Comparison of ENCODE assay signal across 8 mouse cellular contexts in the genomic region with DNA sequence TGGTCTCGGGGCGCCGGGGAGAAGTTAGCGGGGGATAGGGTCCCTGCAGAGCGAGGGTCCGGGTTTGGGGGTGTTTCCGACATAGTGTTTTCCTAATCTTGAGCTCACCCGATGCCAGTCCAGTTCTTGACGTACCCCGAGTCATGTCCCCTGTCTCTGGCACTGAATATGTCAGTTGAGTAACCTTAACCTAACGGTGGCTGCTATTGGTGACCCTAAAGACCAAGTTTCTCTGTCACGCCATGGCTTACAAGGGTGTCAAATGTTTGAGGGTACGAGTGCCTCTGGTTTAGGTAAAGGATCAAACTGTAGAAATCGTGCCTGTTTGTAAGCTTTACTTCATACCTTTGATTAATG. TPM values are rescaled to one million over a fixed set of nuclear protein-coding genes. Genes with fewer than 3 reads are reported as not detected.
DNase-seq lines count a peak whose midpoint lies in the region; ATAC-seq and TF ChIP-seq lines count a peak whose summit lies in the region.

No protein-coding gene starts in this region.

- H3K27me3 ChIP-seq in heart, embryonic 13.5 days (replicated peaks), result no peaks in the 10 kb centered on the region
- H3K27me3 ChIP-seq in forebrain, embryonic 16.5 days (replicated peaks; ENCODE audit: control insufficient read depth, insufficient read depth, low read length), result no peaks in the 10 kb centered on the region

- ATAC-seq in heart, embryonic 13.5 days (ENCODE audit: extremely low read depth, insufficient number of reproducible peaks, low FRiP score, low TSS enrichment), result no peak
- no peak for ATAC-seq in forebrain, embryonic 16.5 days
- ATAC-seq in megakaryocyte, adult 5-6 weeks (ENCODE audit: poor library complexity, severe bottlenecking), result peak; percentile 28

- H3K27ac ChIP-seq in heart, embryonic 13.5 days (replicated peaks), result peak overlapping the region; percentile 98
- no peak overlapping the region for H3K27ac ChIP-seq in ES-E14 (ENCODE audit: insufficient read depth, low read depth, low read length, poor library complexity, severe bottlenecking)
- peak overlapping the region; percentile 98 for H3K27ac ChIP-seq in forebrain, embryonic 16.5 days (ENCODE audit: low read length)

- in situ Hi-C loops in ES-E14 (cut with MboI; ENCODE audit: low sequenced_read_pairs in 2 of 2, unreplicated experiment in 2 of 2), result no loop called here

- no peak for DNase-seq in heart, postnatal 14 days
- no peak for DNase-seq in ES-E14 (ENCODE audit: low read depth, low spot score)
- no peak for DNase-seq in right cerebral cortex, postnatal 25 days
- no peak for DNase-seq in adrenal gland, postnatal 14 days
- no peak for DNase-seq in spleen, postnatal 36 days (ENCODE audit: low spot score in 2 of 2)

- no peaks in the 10 kb centered on the region for H3K36me3 ChIP-seq in heart, embryonic 13.5 days
- H3K36me3 ChIP-seq in ES-E14 (ENCODE audit: control insufficient read depth, insufficient read depth, low read length, poor library complexity, severe bottlenecking), result no peaks in the 10 kb centered on the region
- H3K36me3 ChIP-seq in forebrain, embryonic 16.5 days (ENCODE audit: control insufficient read depth, insufficient read depth), result no peaks in the 10 kb centered on the region

- H3K4me1 ChIP-seq in heart, embryonic 13.5 days, result peaks cover 19% of the 10 kb centered on the region
- H3K4me1 ChIP-seq in ES-E14 (ENCODE audit: control insufficient read depth in 2 of 2, insufficient read depth in 2 of 2, low read length in 2 of 2, poor library complexity in 1 of 2), result 0 out of 4 replicates have a peak, but pooled peaks cover 0 to 3% of the 10 kb centered on the region in 2 experiments
- peaks cover 10% of the 10 kb centered on the region for H3K4me1 ChIP-seq in forebrain, embryonic 16.5 days (replicated peaks; ENCODE audit: control insufficient read depth, insufficient read depth, low read length)

- peak overlapping the region; percentile 93 for H3K9ac ChIP-seq in heart, embryonic 13.5 days
- H3K9ac ChIP-seq in ES-E14 (ENCODE audit: insufficient read depth, low read depth, low read length, poor library complexity, severe bottlenecking), result peak overlapping the region; percentile 89
- H3K9ac ChIP-seq in forebrain, embryonic 16.5 days (replicated peaks; ENCODE audit: low read depth, low read length), result peak overlapping the region; percentile 88

- intact Hi-C loops in heart, postnatal 14 days (cut with DNase I), result loop anchor here (5.0 to 10.0 kb wide), 2 partner anchors 92 to 806 kb away; a partner anchor contains a TSS

- H3K4me2 ChIP-seq in heart, embryonic 13.5 days, result peak overlapping the region; percentile 79
- H3K4me2 ChIP-seq in forebrain, embryonic 16.5 days (ENCODE audit: low read length), result peak overlapping the region; percentile 88

- H3K4me3 ChIP-seq in heart, embryonic 13.5 days, result peak overlapping the region; percentile 87
- H3K4me3 ChIP-seq in ES-E14 (ENCODE audit: insufficient read depth in 1 of 2, low read depth in 1 of 2, low read length in 2 of 2, poor library complexity in 1 of 2, severe bottlenecking in 1 of 2), result peak overlapping the region; percentile 97 to 100
- H3K4me3 ChIP-seq in forebrain, embryonic 16.5 days (replicated peaks; ENCODE audit: low read length), result peak overlapping the region; percentile 94

- WGBS in heart, embryonic 13.5 days, result 5% methylated on average over 14 of the region's 14 CpGs
- 4% methylated on average over 14 of the region's 14 CpGs for WGBS in forebrain, embryonic 16.5 days

- H3K9me3 ChIP-seq in heart, embryonic 13.5 days, result no peaks in the 10 kb centered on the region
- H3K9me3 ChIP-seq in ES-E14 (ENCODE audit: control insufficient read depth, insufficient read depth, low read depth, low read length), result no peaks in the 10 kb centered on the region
- no peaks in the 10 kb centered on the region for H3K9me3 ChIP-seq in forebrain, embryonic 16.5 days (ENCODE audit: control insufficient read depth, low read length)

TF ChIP-seq in ES-E14, 5 proteins besides CTCF, POLR2A, EP300 and RAD21:
- TF ChIP-seq HCFC1 (IDR thresholded peaks at IDR 0.05; ENCODE audit: borderline replicate concordance, insufficient read depth, low read length), result no peak
- no peak for TF ChIP-seq MAFK (IDR thresholded peaks at IDR 0.05; ENCODE audit: insufficient read depth, low read depth, low read length)
- TF ChIP-seq ZNF384 (IDR thresholded peaks at IDR 0.05; ENCODE audit: low read depth, low read length), result no peak
- TF ChIP-seq ZC3H11A (IDR thresholded peaks at IDR 0.05; ENCODE audit: borderline replicate concordance, low read depth, low read length), result no peak
- no peak for TF ChIP-seq CHD2 (IDR thresholded peaks at IDR 0.05; ENCODE audit: low read depth, low read length)

RNA-seq across cellular contexts. Expression of a gene that starts 0.6 kb away (rescaled TPM):
- polyA plus RNA-seq in heart, embryonic 13.5 days (2015; fragmentation: Nextera tagmentation; extraction: Ambion mirVana), result 10.0 and 11.4 TPM in 2 replicates
- total RNA-seq in heart, postnatal 14 days (2021), result 10 to 100 TPM; 12.0 to 13.8 TPM
- 12.6 and 15.6 TPM in 2 replicates for total RNA-seq in ES-E14 (2012; rRNA removed)
- polyA plus RNA-seq in forebrain, embryonic 16.5 days (2015; fragmentation: Nextera tagmentation; extraction: Ambion mirVana), result 15.0 and 17.0 TPM in 2 replicates
- 10.8 and 19.6 TPM in 2 replicates for total RNA-seq in megakaryocyte, adult 5-6 weeks (2015)
- 15.0 and 17.3 TPM in 2 replicates for total RNA-seq in megakaryocyte, adult 5-6 weeks (2017)
- total RNA-seq in adrenal gland, postnatal 14 days (2021), result 18.6 and 25.8 TPM in 2 replicates

RNA-seq across cellular contexts. Expression of a gene that starts 19.7 kb away (rescaled TPM):
- polyA plus RNA-seq in heart, embryonic 13.5 days (2015; fragmentation: Nextera tagmentation; extraction: Ambion mirVana), result 0.09 TPM in 1 of 2 replicates, not detected in the other
- total RNA-seq in heart, postnatal 14 days (2021), result under 1 TPM; 0.12 to 0.15 TPM
- not detected in 2 replicates for total RNA-seq in ES-E14 (2012; rRNA removed)
- 0.05 and 0.06 TPM in 2 replicates for polyA plus RNA-seq in forebrain, embryonic 16.5 days (2015; fragmentation: Nextera tagmentation; extraction: Ambion mirVana)
- total RNA-seq in megakaryocyte, adult 5-6 weeks (2015), result not detected in 2 replicates
- not detected in 2 replicates for total RNA-seq in megakaryocyte, adult 5-6 weeks (2017)
- total RNA-seq in adrenal gland, postnatal 14 days (2021), result 0.26 and 0.33 TPM in 2 replicates
